In the genomic region with DNA sequence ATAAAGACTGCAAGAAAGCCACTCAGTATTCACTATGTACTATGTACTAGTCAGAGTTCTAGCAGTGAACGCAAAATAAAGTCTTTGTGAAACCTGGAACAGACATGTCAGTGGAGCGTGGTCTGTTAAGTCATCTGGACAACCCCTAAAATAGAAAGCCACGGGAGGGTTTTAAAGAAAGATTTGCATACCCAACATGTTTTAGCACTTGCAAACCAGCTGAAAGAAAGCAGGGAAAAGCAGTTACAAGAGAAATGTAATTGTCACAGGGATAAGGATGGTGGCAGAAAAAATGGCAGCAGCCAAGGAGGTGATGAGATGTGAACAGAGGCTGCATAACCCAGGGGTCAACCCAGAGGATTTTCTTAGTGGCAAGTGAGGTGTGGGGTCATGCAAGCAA, we compare ENCODE assay signal across 19 mouse cellular contexts. TPM values are rescaled to one million over a fixed set of nuclear protein-coding genes. Genes with fewer than 3 reads are reported as not detected.
DNase-seq lines count a peak whose midpoint lies in the region; ATAC-seq and TF ChIP-seq lines count a peak whose summit lies in the region.
"Had no signal": no experiment of that assay in that cellular context is flagged by ENCODE, and none has a peak within 500 bp of the region (broad histone marks: within the 10 kb centered on the region; RNA-seq: fewer than 3 reads in every experiment).

No protein-coding gene starts in this region.

- peaks cover 41% of the 10 kb centered on the region for H3K36me3 ChIP-seq in heart, adult 2 months (ENCODE audit: control insufficient read depth, insufficient read depth, low read length)
- peaks cover 35% of the 10 kb centered on the region for H3K36me3 ChIP-seq in kidney, embryonic 15.5 days
- H3K36me3 ChIP-seq in kidney, embryonic 14.5 days (ENCODE audit: control insufficient read depth, insufficient read depth, low read length): peaks cover 33% of the 10 kb centered on the region; the same call in 1 of the 2 replicates
- H3K36me3 ChIP-seq in testis, adult 2 months (ENCODE audit: control insufficient read depth, insufficient read depth, low read length): no peaks in the 10 kb centered on the region
- peaks cover 10% of the 10 kb centered on the region; the same call in 1 of the 2 replicates for H3K36me3 ChIP-seq in forebrain, embryonic 15.5 days

- H3K79me2 ChIP-seq in heart, adult 2 months (replicated peaks; ENCODE audit: control insufficient read depth, insufficient read depth, low read length): peaks cover 2% of the 10 kb centered on the region

- intact Hi-C loops in heart, adult 2 months (cut with DNase I): no loop called here
- intact Hi-C loops in heart, postnatal 25 days (cut with DNase I): no loop called here

- no peak for ATAC-seq in kidney, embryonic 15.5 days (replicated peaks; ENCODE audit: low FRiP score)
- ATAC-seq in kidney, embryonic 14.5 days (ENCODE audit: low FRiP score, low TSS enrichment): no peak
- ATAC-seq in frontal cortex, adult (ENCODE audit: low TSS enrichment): no peak
- no peak for ATAC-seq in forebrain, embryonic 15.5 days (replicated peaks)
- ATAC-seq: CD4-positive, CD25-positive, alpha-beta regulatory T cell, adult 4 months; lung, postnatal 0 days; midbrain, embryonic 15.5 days; Patski had no signal

- TF ChIP-seq EP300 in heart, adult 2 months (IDR thresholded peaks at IDR 0.05; ENCODE audit: insufficient read depth, low read depth, low read length): no peak

- 56% methylated on average over 3 of the region's 3 CpGs for WGBS in heart, adult 2 months
- 89% methylated on average over 3 of the region's 3 CpGs for WGBS in kidney, embryonic 15.5 days
- 86% methylated on average over 3 of the region's 3 CpGs for WGBS in kidney, embryonic 14.5 days
- WGBS in forebrain, embryonic 15.5 days: 93% methylated on average over 3 of the region's 3 CpGs

- H3K9ac ChIP-seq in heart, adult 2 months (ENCODE audit: low read depth, low read length): peak overlapping the region; percentile 33; the same call in 1 of the 2 replicates
- no peak overlapping the region for H3K9ac ChIP-seq in kidney, embryonic 15.5 days
- no peak overlapping the region for H3K9ac ChIP-seq in kidney, embryonic 14.5 days (ENCODE audit: low read depth, low read length)
- no peak overlapping the region for H3K9ac ChIP-seq in forebrain, embryonic 15.5 days (replicated peaks)
- H3K9ac ChIP-seq: midbrain, embryonic 15.5 days had no signal

- no peaks in the 10 kb centered on the region for H3K9me3 ChIP-seq in kidney, embryonic 15.5 days (replicated peaks)
- H3K9me3 ChIP-seq in kidney, embryonic 14.5 days (ENCODE audit: control insufficient read depth, low read length): no peaks in the 10 kb centered on the region
- no peaks in the 10 kb centered on the region for H3K9me3 ChIP-seq in forebrain, embryonic 15.5 days
- H3K9me3 ChIP-seq: midbrain, embryonic 15.5 days; neural tube, embryonic 12.5 days had no signal

- TF ChIP-seq CTCF in heart, adult 2 months (IDR thresholded peaks at IDR 0.05): no peak
- TF ChIP-seq CTCF in testis, adult 2 months (IDR thresholded peaks at IDR 0.05; ENCODE audit: control insufficient read depth, insufficient read depth, insufficient replicate concordance, low read depth, low read length): no peak

- H3K4me2 ChIP-seq in kidney, embryonic 15.5 days: peak overlapping the region; percentile 72
- no peak overlapping the region; the same call in 1 of the 2 replicates for H3K4me2 ChIP-seq in kidney, embryonic 14.5 days (replicated peaks; ENCODE audit: low read depth, low read length)
- H3K4me2 ChIP-seq in forebrain, embryonic 15.5 days (replicated peaks): no peak overlapping the region

- peaks cover 10% of the 10 kb centered on the region for H3K4me1 ChIP-seq in heart, adult 2 months (ENCODE audit: control insufficient read depth, insufficient read depth, low read length)
- H3K4me1 ChIP-seq in kidney, embryonic 15.5 days: peaks cover 23% of the 10 kb centered on the region
- H3K4me1 ChIP-seq in kidney, embryonic 14.5 days (ENCODE audit: control insufficient read depth, insufficient read depth, low read length): peaks cover 8% of the 10 kb centered on the region
- H3K4me1 ChIP-seq in testis, adult 2 months (ENCODE audit: control insufficient read depth, insufficient read depth, low read length): no peaks in the 10 kb centered on the region; the same call in 1 of the 2 replicates
- H3K4me1 ChIP-seq in forebrain, embryonic 15.5 days: peaks cover 24% of the 10 kb centered on the region

- no peaks in the 10 kb centered on the region for H3K27me3 ChIP-seq in heart, adult 2 months (ENCODE audit: control insufficient read depth, insufficient read depth, low read length)
- no peaks in the 10 kb centered on the region for H3K27me3 ChIP-seq in kidney, embryonic 15.5 days
- no peaks in the 10 kb centered on the region for H3K27me3 ChIP-seq in kidney, embryonic 14.5 days (ENCODE audit: control insufficient read depth, insufficient read depth, low read length)
- no peaks in the 10 kb centered on the region for H3K27me3 ChIP-seq in testis, adult 2 months (ENCODE audit: control insufficient read depth, insufficient read depth, low read length)
- no peaks in the 10 kb centered on the region for H3K27me3 ChIP-seq in forebrain, embryonic 15.5 days
- H3K27me3 ChIP-seq: midbrain, embryonic 15.5 days; neural tube, embryonic 12.5 days; Patski had no signal

- peak overlapping the region; percentile 92 for H3K27ac ChIP-seq in heart, adult 2 months
- H3K27ac ChIP-seq in kidney, embryonic 15.5 days: no peak overlapping the region
- no peak overlapping the region for H3K27ac ChIP-seq in kidney, embryonic 14.5 days (ENCODE audit: low read depth, low read length)
- no peak overlapping the region for H3K27ac ChIP-seq in testis, adult 2 months (ENCODE audit: control insufficient read depth, insufficient read depth, low read depth, low read length)
- H3K27ac ChIP-seq in forebrain, embryonic 15.5 days (replicated peaks): no peak overlapping the region
- H3K27ac ChIP-seq: midbrain, embryonic 15.5 days; neural tube, embryonic 12.5 days had no signal

- no peak for TF ChIP-seq POLR2A in heart, adult 2 months (IDR thresholded peaks at IDR 0.05; ENCODE audit: insufficient read depth, low read depth, low read length)
- TF ChIP-seq POLR2A in testis, adult 2 months (IDR thresholded peaks at IDR 0.05; ENCODE audit: control insufficient read depth, low read depth, low read length): no peak

- peak overlapping the region; percentile 83 for H3K4me3 ChIP-seq in heart, adult 2 months
- H3K4me3 ChIP-seq in kidney, embryonic 15.5 days (replicated peaks): peak overlapping the region; percentile 64; the same call in 1 of the 2 replicates
- no peak overlapping the region for H3K4me3 ChIP-seq in kidney, embryonic 14.5 days (ENCODE audit: low read length)
- H3K4me3 ChIP-seq in testis, adult 2 months (ENCODE audit: control insufficient read depth, low read depth, low read length): peak overlapping the region; percentile 29; the same call in 1 of the 2 replicates
- no peak overlapping the region for H3K4me3 ChIP-seq in forebrain, embryonic 15.5 days
- H3K4me3 ChIP-seq: neural tube, embryonic 12.5 days had no signal

- DNase-seq in heart, adult 2 months: no peak
- DNase-seq in heart, postnatal 25 days (ENCODE audit: low spot score): no peak
- DNase-seq in testis, postnatal 14 days (ENCODE audit: low spot score): no peak
- DNase-seq: cerebellum, postnatal 10 days; kidney, adult 2 months had no signal

RNA-seq across cellular contexts. Expression of a gene that starts 2.1 kb away (rescaled TPM):
- 1,000 to 10,000 TPM; 1,490 to 1,734 TPM for total RNA-seq in heart, adult 2 months (2021)
- polyA plus RNA-seq in heart, adult 2 months (2012; rRNA removed): 66.3 and 92.6 TPM in 2 replicates
- total RNA-seq in heart, postnatal 25 days (2021): 1,000 to 10,000 TPM; 1,436 to 1,506 TPM
- polyA plus RNA-seq in kidney, embryonic 15.5 days (2015; fragmentation: Nextera tagmentation; extraction: Ambion mirVana): 377 and 407 TPM in 2 replicates
- 337 and 510 TPM in 2 replicates for polyA plus RNA-seq in kidney, embryonic 14.5 days (2014; fragmentation: Nextera tagmentation; extraction: Ambion mirVana)
- polyA plus RNA-seq in testis, adult 2 months (2012; rRNA removed): 21.9 and 25.4 TPM in 2 replicates
- polyA plus RNA-seq in forebrain, embryonic 15.5 days (2015; fragmentation: Nextera tagmentation; extraction: Ambion mirVana): 313 and 328 TPM in 2 replicates

RNA-seq across cellular contexts. Expression of a gene that starts 2.2 kb away (rescaled TPM):
- total RNA-seq in heart, adult 2 months (2021): 10 to 100 TPM; 61.4 to 69.9 TPM
- polyA plus RNA-seq in heart, adult 2 months (2012; rRNA removed): 31.0 and 61.4 TPM in 2 replicates
- total RNA-seq in heart, postnatal 25 days (2021): 10 to 100 TPM; 48.5 to 62.0 TPM
- polyA plus RNA-seq in kidney, embryonic 15.5 days (2015; fragmentation: Nextera tagmentation; extraction: Ambion mirVana): 0.18 and 0.45 TPM in 2 replicates
- 0.17 and 0.23 TPM in 2 replicates for polyA plus RNA-seq in kidney, embryonic 14.5 days (2014; fragmentation: Nextera tagmentation; extraction: Ambion mirVana)
- polyA plus RNA-seq in testis, adult 2 months (2012; rRNA removed): 19.3 and 24.3 TPM in 2 replicates
- polyA plus RNA-seq in forebrain, embryonic 15.5 days (2015; fragmentation: Nextera tagmentation; extraction: Ambion mirVana): not detected in 2 replicates
- total RNA-seq: hematopoietic stem cell, adult 5-6 weeks; left cerebral cortex, postnatal 25 days had no signal
- polyA plus RNA-seq: CD4-positive, CD25-positive, alpha-beta regulatory T cell, adult 4 months; embryonic facial prominence, embryonic 11.5 days; neural tube, embryonic 12.5 days; Patski; spleen, adult 2 months had no signal

RNA-seq across cellular contexts. Expression of a gene that starts 10.8 kb away (rescaled TPM):
- total RNA-seq in heart, adult 2 months (2021): under 1 TPM; 0.47 to 0.52 TPM
- polyA plus RNA-seq in heart, adult 2 months (2012; rRNA removed): 0.06 and 0.08 TPM in 2 replicates
- under 1 TPM; 0.28 to 0.29 TPM for total RNA-seq in heart, postnatal 25 days (2021)
- polyA plus RNA-seq in kidney, embryonic 15.5 days (2015; fragmentation: Nextera tagmentation; extraction: Ambion mirVana): 0.05 and 0.12 TPM in 2 replicates
- 0.07 TPM in 1 of 2 replicates, not detected in the other for polyA plus RNA-seq in kidney, embryonic 14.5 days (2014; fragmentation: Nextera tagmentation; extraction: Ambion mirVana)
- 26.5 and 29.2 TPM in 2 replicates for polyA plus RNA-seq in testis, adult 2 months (2012; rRNA removed)
- 1.2 and 2.1 TPM in 2 replicates for polyA plus RNA-seq in forebrain, embryonic 15.5 days (2015; fragmentation: Nextera tagmentation; extraction: Ambion mirVana)
- total RNA-seq: hematopoietic stem cell, adult 5-6 weeks had no signal
- polyA plus RNA-seq: CD4-positive, CD25-positive, alpha-beta regulatory T cell, adult 4 months; Patski; spleen, adult 2 months had no signal

Comparison
In these comparisons a context has a peak if more than half of its experiments do, and no peak if none do; other contexts are left out.
1. H3K4me3 ChIP-seq: peak in heart, adult 2 months (single experiment), kidney, embryonic 15.5 days (single experiment) and testis, adult 2 months (single experiment); none in kidney, embryonic 14.5 days (single experiment) and forebrain, embryonic 15.5 days (single experiment).
2. RNA of a gene that starts 2.2 kb away (polyA plus RNA-seq): 31.0 to 61.4 TPM in heart, adult 2 months and 19.3 to 24.3 TPM in testis, adult 2 months; 0.17 to 0.23 TPM in kidney, embryonic 14.5 days, 0.18 to 0.45 TPM in kidney, embryonic 15.5 days and not detected in forebrain, embryonic 15.5 days; every median in the first group is over 10 times any median in the second.